Mouse (Mus musculus) lung, postnatal 0 days (tissue): Measurements from ENCODE around the gene Prrx1.

Source experiments
- CTCF ChIP-seq: IDR thresholded peaks from 2 replicates; pipeline ENCODE4 v1.5.1; 2016; ENCODE audit warnings: antibody characterized with exemption, mild to moderate bottlenecking
- EP300 ChIP-seq: IDR thresholded peaks from 2 replicates; pipeline ENCODE4 v1.6.1; 2016; ENCODE audit warnings: antibody characterized with exemption, mild to moderate bottlenecking, control low read depth

DNA sequence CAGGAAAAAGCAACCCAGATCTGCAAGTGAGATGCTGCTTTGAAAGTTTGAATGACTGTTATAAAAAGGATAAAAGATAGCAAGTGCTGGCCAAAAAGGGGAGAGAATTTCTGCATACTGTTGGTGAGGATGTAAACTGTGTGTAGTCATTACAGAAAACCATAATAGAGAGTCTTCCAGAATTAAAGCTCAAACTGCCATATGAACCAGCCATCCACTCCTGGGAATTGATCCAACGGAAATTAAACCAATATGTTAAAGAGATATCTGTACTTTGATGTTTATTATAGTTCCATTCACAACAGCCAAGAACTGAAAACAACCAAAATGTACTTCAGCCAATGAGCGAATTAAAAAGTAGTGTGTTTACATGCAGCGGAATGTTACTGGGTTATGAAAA lies 37.5 kb upstream of the Prrx1 start:
- TF ChIP-seq EP300 = no peak
- no peak for TF ChIP-seq CTCF
